Mouse (Mus musculus): ENCODE measurements around the gene 1700012A03Rik. TPM values are rescaled to one million over a fixed set of nuclear protein-coding genes. Genes with fewer than 3 reads are reported as not detected.

The 1700012A03Rik gene
- total RNA-seq (2012; rRNA removed) = not detected in 2 replicates
- total RNA-seq (2014; rRNA removed) = not detected in 2 replicates
- not detected in 2 replicates for polyA plus RNA-seq (2012; ENCODE audit: insufficient read length, low read depth)

- no peak within 1 kb of the TSS for H3K9ac ChIP-seq (ENCODE audit: insufficient read depth, low read depth)
- in situ Hi-C loops (cut with MboI; ENCODE audit: low pct_ligation_motif_present, low pct_unique_long_range_greater_than_20kb, low sequenced_read_pairs) = no loop called here
- H3K27me3 ChIP-seq (replicated peaks) = peaks cover 90% of the 10 kb centered on the region
- no peak within 1 kb of the TSS for H3K4me3 ChIP-seq (replicated peaks in 1 of 3; ENCODE audit: low read depth in 2 of 3, low read length in 2 of 3, poor library complexity in 1 of 3)
- dilution Hi-C loops (cut with MboI; ENCODE audit: extremely low pct_ligation_motif_present, extremely low pct_unique_long_range_greater_than_20kb, low sequenced_read_pairs) = no loop called here
- TF ChIP-seq NRF1 (IDR thresholded peaks at IDR 0.05; ENCODE audit: low read depth, low read length) = no peak
- no peak for TF ChIP-seq KAT2A (IDR thresholded peaks at IDR 0.05; ENCODE audit: insufficient replicate concordance, low read length)
- no peaks in the 10 kb centered on the region for H3K79me2 ChIP-seq (replicated peaks; ENCODE audit: control insufficient read depth, extremely low read depth, insufficient read depth, poor library complexity, severe bottlenecking)
- no peak within 1 kb of the TSS for H3K27ac ChIP-seq (ENCODE audit: insufficient read depth, low read depth)
- no peaks in the 10 kb centered on the region for H3K9me3 ChIP-seq (replicated peaks; ENCODE audit: low read length)
- no peaks in the 10 kb centered on the region for H3K36me3 ChIP-seq (replicated peaks in 1 of 2; ENCODE audit: control insufficient read depth in 1 of 2, insufficient read depth in 1 of 2, low read length in 1 of 2)
- H3K4me1 ChIP-seq (ENCODE audit: control insufficient read depth in 1 of 2, insufficient read depth in 2 of 2) = no peaks in the 10 kb centered on the region
- DNase-seq (ENCODE audit: extremely low read depth) = no peak
- no peak within 1 kb of the TSS for H3K4me2 ChIP-seq (ENCODE audit: insufficient read depth, low read depth, poor library complexity, severe bottlenecking)
These were observed at the start of gene 1700012A03Rik for GRCm38 (mm10) chr6:32049951-32050345. Gene 1700012A03Rik (plus strand): TSS chr6:32050246.

- H3K9ac ChIP-seq (ENCODE audit: insufficient read depth, low read depth) = no peak overlapping the region
- no peaks in the 10 kb centered on the region for H3K4me1 ChIP-seq (ENCODE audit: control insufficient read depth in 1 of 2, insufficient read depth in 2 of 2)
- no peaks in the 10 kb centered on the region for H3K79me2 ChIP-seq (replicated peaks; ENCODE audit: control insufficient read depth, extremely low read depth, insufficient read depth, poor library complexity, severe bottlenecking)
- H3K4me2 ChIP-seq (ENCODE audit: insufficient read depth, low read depth, poor library complexity, severe bottlenecking) = no peak overlapping the region
- peaks cover 77% of the 10 kb centered on the region for H3K27me3 ChIP-seq (replicated peaks)
- no peak overlapping the region for H3K27ac ChIP-seq (ENCODE audit: insufficient read depth, low read depth)
- no peak for DNase-seq (ENCODE audit: extremely low read depth)
- dilution Hi-C loops (cut with MboI; ENCODE audit: extremely low pct_ligation_motif_present, extremely low pct_unique_long_range_greater_than_20kb, low sequenced_read_pairs) (no loop called here), in situ Hi-C loops (cut with MboI; ENCODE audit: low pct_ligation_motif_present, low pct_unique_long_range_greater_than_20kb, low sequenced_read_pairs) (no loop called here)
- TF ChIP-seq IRF4 (IDR thresholded peaks at IDR 0.05; ENCODE audit: low read depth, low read length) = no peak
- TF ChIP-seq USF1 (IDR thresholded peaks at IDR 0.05; ENCODE audit: low read depth, low read length) = no peak
- TF ChIP-seq GABPA (IDR thresholded peaks at IDR 0.05; ENCODE audit: insufficient replicate concordance, low read depth, low read length) = no peak
- no peak for TF ChIP-seq EP300 (IDR thresholded peaks at IDR 0.05; ENCODE audit: low read length)
- TF ChIP-seq PAX5 (IDR thresholded peaks at IDR 0.05; ENCODE audit: low read length) = no peak
- TF ChIP-seq MXI1 (IDR thresholded peaks at IDR 0.05; ENCODE audit: low read depth, low read length) = no peak
- TF ChIP-seq POLR2A (IDR thresholded peaks at IDR 0.05; ENCODE audit: low read depth, low read length) = no peak
- no peak for TF ChIP-seq BHLHE40 (IDR thresholded peaks at IDR 0.05; ENCODE audit: low read depth, low read length)
- no peak overlapping the region for H3K4me3 ChIP-seq (replicated peaks in 1 of 3; ENCODE audit: low read depth in 2 of 3, low read length in 2 of 3, poor library complexity in 1 of 3)
- H3K9me3 ChIP-seq (replicated peaks; ENCODE audit: low read length) = peaks cover 4% of the 10 kb centered on the region
- H3K36me3 ChIP-seq (replicated peaks in 1 of 2; ENCODE audit: control insufficient read depth in 1 of 2, insufficient read depth in 1 of 2, low read length in 1 of 2) = no peaks in the 10 kb centered on the region
These were observed 45.8 kb upstream of the 1700012A03Rik start for GRCm38 (mm10) chr6:32004228-32004627.

GRCm38 (mm10) chr6:32005914-32006313 lies 44.1 kb upstream of the 1700012A03Rik start:
- Histone ChIP-seq H3K27ac (ENCODE audit: insufficient read depth, low read depth) (no peak overlapping the region), H3K4me3 (replicated peaks in 1 of 3; ENCODE audit: low read depth in 2 of 3, low read length in 2 of 3, poor library complexity in 1 of 3) (no peak overlapping the region), H3K27me3 (replicated peaks) (peaks cover 73% of the 10 kb centered on the region), H3K9me3 (replicated peaks; ENCODE audit: low read length) (peaks cover 4% of the 10 kb centered on the region), H3K79me2 (replicated peaks; ENCODE audit: control insufficient read depth, extremely low read depth, insufficient read depth, poor library complexity, severe bottlenecking) (no peaks in the 10 kb centered on the region), H3K36me3 (replicated peaks in 1 of 2; ENCODE audit: control insufficient read depth in 1 of 2, insufficient read depth in 1 of 2, low read length in 1 of 2) (no peaks in the 10 kb centered on the region), H3K4me1 (ENCODE audit: control insufficient read depth in 1 of 2, insufficient read depth in 2 of 2) (no peaks in the 10 kb centered on the region), H3K9ac (ENCODE audit: insufficient read depth, low read depth) (no peak overlapping the region), H3K4me2 (ENCODE audit: insufficient read depth, low read depth, poor library complexity, severe bottlenecking) (no peak overlapping the region)
- dilution Hi-C loops (cut with MboI; ENCODE audit: extremely low pct_ligation_motif_present, extremely low pct_unique_long_range_greater_than_20kb, low sequenced_read_pairs) (no loop called here), in situ Hi-C loops (cut with MboI; ENCODE audit: low pct_ligation_motif_present, low pct_unique_long_range_greater_than_20kb, low sequenced_read_pairs) (no loop called here)
- TF ChIP-seq CTCF (conservative IDR thresholded peaks at IDR 0.05 in 1 of 2, IDR thresholded peaks at IDR 0.05 in 1 of 2; ENCODE audit: low read depth in 2 of 2, low read length in 2 of 2) = no peak
- no peak for TF ChIP-seq ZC3H11A (IDR thresholded peaks at IDR 0.05; ENCODE audit: low read depth, low read length)
- no peak for TF ChIP-seq MAFK (IDR thresholded peaks at IDR 0.05; ENCODE audit: insufficient replicate concordance, low read length)
- no peak for TF ChIP-seq E2F4 (IDR thresholded peaks at IDR 0.05; ENCODE audit: insufficient replicate concordance, low read depth, low read length)
- no peak for TF ChIP-seq POLR2A (IDR thresholded peaks at IDR 0.05; ENCODE audit: low read depth, low read length)
- TF ChIP-seq ZMIZ1 (IDR thresholded peaks at IDR 0.05; ENCODE audit: low read depth, low read length) = no peak
- no peak for TF ChIP-seq CHD2 (IDR thresholded peaks at IDR 0.05; ENCODE audit: low read length)
- no peak for TF ChIP-seq USF2 (conservative IDR thresholded peaks at IDR 0.05; ENCODE audit: low read depth, low read length)
- TF ChIP-seq ZKSCAN1 (IDR thresholded peaks at IDR 0.05; ENCODE audit: borderline replicate concordance, low read depth, low read length) = no peak
- TF ChIP-seq JUND (conservative IDR thresholded peaks at IDR 0.05; ENCODE audit: low read depth, low read length) = no peak
- no peak for TF ChIP-seq MAX (IDR thresholded peaks at IDR 0.05; ENCODE audit: low read length)
- TF ChIP-seq TCF12 (IDR thresholded peaks at IDR 0.05; ENCODE audit: low read depth, low read length) = no peak
- TF ChIP-seq RAD21 (IDR thresholded peaks at IDR 0.05; ENCODE audit: low read depth, low read length) = no peak
- no peak for TF ChIP-seq BHLHE40 (IDR thresholded peaks at IDR 0.05; ENCODE audit: low read depth, low read length)
- TF ChIP-seq CHD1 (IDR thresholded peaks at IDR 0.05; ENCODE audit: low read depth, low read length) = no peak
- TF ChIP-seq UBTF (IDR thresholded peaks at IDR 0.05; ENCODE audit: low read depth, low read length) = no peak
- no peak for TF ChIP-seq JUN (IDR thresholded peaks at IDR 0.05; ENCODE audit: insufficient read depth, low read depth, low read length)
- no peak for TF ChIP-seq HCFC1 (IDR thresholded peaks at IDR 0.05; ENCODE audit: low read depth, low read length)
- TF ChIP-seq IRF4 (IDR thresholded peaks at IDR 0.05; ENCODE audit: low read depth, low read length) = no peak
- DNase-seq (ENCODE audit: extremely low read depth) = no peak

Measured in CH12.LX (cell line).